Mouse (Mus musculus) neural tube, embryonic 12.5 days (tissue): Measurements from ENCODE around the gene Gm20388. TPM values are rescaled to one million over a fixed set of nuclear protein-coding genes. Genes with fewer than 3 reads are reported as not detected.

Experiments
- ATAC-seq: fragments of 200-750 bp; cut with Nextera tagmentation; 2 replicates; pipeline ENCODE4 v1.8.0; 2017; ENCODE audit warnings: low read depth, mild to moderate bottlenecking, moderate TSS enrichment, moderate library complexity; ENCODE audit not compliant: low FRiP score
- H3K27ac ChIP-seq: fragments of 300-500 bp; sonication (generic); 2 replicates; pipeline ENCODE4 v1.5.1; 2016
- H3K27me3 ChIP-seq: fragments of 300-500 bp; sonication (generic); replicated peaks from 2 replicates; pipeline ENCODE4 v1.6.1; 2016; ENCODE audit warnings: mild to moderate bottlenecking
- H3K36me3 ChIP-seq: fragments of 300-500 bp; sonication (generic); 2 replicates; pipeline ENCODE4 v1.6.1; 2016; ENCODE audit warnings: mild to moderate bottlenecking
- H3K4me1 ChIP-seq: fragments of 300-500 bp; sonication (generic); 2 replicates; pipeline ENCODE4 v1.6.1; 2016
- H3K4me2 ChIP-seq: fragments of 300-500 bp; sonication (generic); replicated peaks from 2 replicates; pipeline ENCODE4 v1.6.1; 2016; ENCODE audit warnings: mild to moderate bottlenecking
- H3K4me3 ChIP-seq: fragments of 300-500 bp; sonication (generic); 2 replicates; pipeline ENCODE4 v1.5.1; 2016
- H3K9ac ChIP-seq: fragments of 300-500 bp; sonication (generic); 2 replicates; pipeline ENCODE4 v1.6.1; 2016; ENCODE audit warnings: mild to moderate bottlenecking
- H3K9me3 ChIP-seq: fragments of 300-500 bp; sonication (generic); 2 replicates; pipeline ENCODE4 v1.6.1; 2016; ENCODE audit warnings: mild to moderate bottlenecking
- WGBS: fragments of 180-500 bp; shearing (Covaris S2); methylation state at CpG from one replicate; pipeline ENCODE4 v1.1.7; 2016; 5-methylcytosine and 5-hydroxymethylcytosine counted together
- polyA plus RNA-seq: library from polyadenylated mRNA; unstranded; fragments of >200 nt; fragmentation: Nextera tagmentation; extraction: Ambion mirVana; gene quantifications from 2 replicates; pipeline ENCODE4 v1.2.1, GENCODE M21; 2016

Gene Gm20388
- polyA plus RNA-seq, 1 experiment from 2014 or later = not detected

GRCm38 (mm10) chr8:123899366-123899765 is 3988.7 kb downstream of the Gm20388 start:
- Histone ChIP-seq H3K9me3 (no peaks in the 10 kb centered on the region), H3K9ac (no peak overlapping the region), H3K4me2 (no peak overlapping the region), H3K36me3 (peaks cover 46% of the 10 kb centered on the region), H3K27me3 (peaks cover 24% of the 10 kb centered on the region), H3K4me3 (no peak overlapping the region), H3K27ac (no peak overlapping the region), H3K4me1 (no peaks in the 10 kb centered on the region)
- ATAC-seq = no peak
- 89% methylated on average over 7 of the region's 7 CpGs for WGBS

- H3K4me2 ChIP-seq = no peak overlapping the region
- no peak overlapping the region for H3K27ac ChIP-seq
- H3K27me3 ChIP-seq = no peaks in the 10 kb centered on the region
- no peak for ATAC-seq
- H3K4me3 ChIP-seq = no peak overlapping the region
- H3K4me1 ChIP-seq = no peaks in the 10 kb centered on the region
- no peak overlapping the region for H3K9ac ChIP-seq
- H3K9me3 ChIP-seq = no peaks in the 10 kb centered on the region
- peaks cover 70% of the 10 kb centered on the region for H3K36me3 ChIP-seq
- 89% methylated on average over 7 of the region's 7 CpGs for WGBS
These were observed 3992.0 kb downstream of the Gm20388 start for GRCm38 (mm10) chr8:123902653-123903052.

- Histone ChIP-seq H3K27ac (no peak overlapping the region), H3K9ac (no peak overlapping the region), H3K4me2 (no peak overlapping the region), H3K4me1 (no peaks in the 10 kb centered on the region), H3K9me3 (no peaks in the 10 kb centered on the region), H3K4me3 (no peak overlapping the region), H3K27me3 (no peaks in the 10 kb centered on the region), H3K36me3 (peaks cover 79% of the 10 kb centered on the region)
- WGBS = 89% methylated on average over 6 of the region's 6 CpGs
- no peak for ATAC-seq
These were observed 3997.0 kb downstream of the Gm20388 start for GRCm38 (mm10) chr8:123907604-123908003.

GRCm38 (mm10) chr8:123912265-123912664 is 4001.6 kb downstream of the Gm20388 start:
- Histone ChIP-seq H3K4me2 (no peak overlapping the region), H3K9ac (no peak overlapping the region), H3K4me3 (no peak overlapping the region), H3K36me3 (peaks cover 81% of the 10 kb centered on the region), H3K27ac (no peak overlapping the region), H3K9me3 (no peaks in the 10 kb centered on the region), H3K4me1 (no peaks in the 10 kb centered on the region), H3K27me3 (no peaks in the 10 kb centered on the region)
- 94% methylated on average over 4 of the region's 4 CpGs for WGBS
- no peak for ATAC-seq

GRCm38 (mm10) chr8:123914635-123915034 is 4004.0 kb downstream of the Gm20388 start:
- H3K9me3 ChIP-seq = no peaks in the 10 kb centered on the region
- no peaks in the 10 kb centered on the region for H3K4me1 ChIP-seq
- no peak for ATAC-seq
- H3K4me3 ChIP-seq = no peak overlapping the region
- peaks cover 89% of the 10 kb centered on the region for H3K36me3 ChIP-seq
- no peak overlapping the region for H3K9ac ChIP-seq
- no peaks in the 10 kb centered on the region for H3K27me3 ChIP-seq
- H3K4me2 ChIP-seq = no peak overlapping the region
- H3K27ac ChIP-seq = no peak overlapping the region
- WGBS = 95% methylated on average over 3 of the region's 3 CpGs

- Histone ChIP-seq H3K27me3 (no peaks in the 10 kb centered on the region), H3K9me3 (no peaks in the 10 kb centered on the region), H3K4me2 (no peak overlapping the region), H3K9ac (no peak overlapping the region), H3K4me3 (no peak overlapping the region), H3K36me3 (peaks cover 84% of the 10 kb centered on the region), H3K4me1 (no peaks in the 10 kb centered on the region), H3K27ac (no peak overlapping the region)
- 20% methylated on average over 2 of the region's 2 CpGs for WGBS
- ATAC-seq = 0 out of 2 replicates have a peak, but pooled peaks have one; percentile 21
These were observed 4014.1 kb downstream of the Gm20388 start for GRCm38 (mm10) chr8:123924719-123925118.

GRCm38 (mm10) chr8:123925671-123926070 is 4015.0 kb downstream of the Gm20388 start:
- no peak overlapping the region for H3K4me2 ChIP-seq
- H3K4me3 ChIP-seq = no peak overlapping the region
- no peak overlapping the region for H3K27ac ChIP-seq
- ATAC-seq = no peak
- peaks cover 84% of the 10 kb centered on the region for H3K36me3 ChIP-seq
- no peaks in the 10 kb centered on the region for H3K27me3 ChIP-seq
- no peak overlapping the region for H3K9ac ChIP-seq
- no peaks in the 10 kb centered on the region for H3K4me1 ChIP-seq
- 96% methylated on average over 3 of the region's 3 CpGs for WGBS
- H3K9me3 ChIP-seq = no peaks in the 10 kb centered on the region

- H3K4me2 ChIP-seq = no peak overlapping the region
- H3K27ac ChIP-seq = no peak overlapping the region
- 97% methylated on average over 7 of the region's 7 CpGs for WGBS
- no peaks in the 10 kb centered on the region for H3K4me1 ChIP-seq
- no peaks in the 10 kb centered on the region for H3K27me3 ChIP-seq
- no peak overlapping the region for H3K4me3 ChIP-seq
- H3K9ac ChIP-seq = no peak overlapping the region
- ATAC-seq = no peak
- peaks cover 72% of the 10 kb centered on the region for H3K36me3 ChIP-seq
- no peaks in the 10 kb centered on the region for H3K9me3 ChIP-seq
These were observed 4018.4 kb downstream of the Gm20388 start for GRCm38 (mm10) chr8:123929026-123929425.

GRCm38 (mm10) chr8:123948942-123949685 is 4038.5 kb downstream of the Gm20388 start, which contains the start of gene Nup133:
Gene Nup133, minus strand, starts transcription at chr8:123949265.
- Histone ChIP-seq H3K4me1 (peaks cover 12% of the 10 kb centered on the region), H3K9me3 (no peaks in the 10 kb centered on the region), H3K36me3 (peaks cover 22% of the 10 kb centered on the region), H3K4me2 (peak within 1 kb of the TSS; percentile 98), H3K27me3 (no peaks in the 10 kb centered on the region), H3K4me3 (peak within 1 kb of the TSS; percentile 98), H3K9ac (peak within 1 kb of the TSS; percentile 78), H3K27ac (0 out of 2 replicates have a peak within 1 kb of the TSS, but pooled peaks have one; percentile 8)
- WGBS = under 1% methylated on average over 77 of the region's 77 CpGs
- peak; percentile 89 for ATAC-seq

GRCm38 (mm10) chr8:123949686-123949986 is 4039.0 kb downstream of the Gm20388 start:
- Histone ChIP-seq H3K4me2 (peak overlapping the region; percentile 98), H3K9me3 (no peaks in the 10 kb centered on the region), H3K27me3 (no peaks in the 10 kb centered on the region), H3K36me3 (peaks cover 25% of the 10 kb centered on the region), H3K27ac (0 out of 2 replicates have a peak overlapping the region, but pooled peaks have one; percentile 8), H3K9ac (peak overlapping the region; percentile 78), H3K4me3 (peak overlapping the region; percentile 98), H3K4me1 (peaks cover 12% of the 10 kb centered on the region)
- peak; percentile 64 for ATAC-seq
- 6% methylated on average over 10 of the region's 10 CpGs for whole genome bisulfite sequencing

- H3K27ac ChIP-seq = no peak overlapping the region
- peak overlapping the region; percentile 98 for H3K4me2 ChIP-seq
- H3K27me3 ChIP-seq = no peaks in the 10 kb centered on the region
- H3K36me3 ChIP-seq = peaks cover 23% of the 10 kb centered on the region
- ATAC-seq = no peak
- H3K9ac ChIP-seq = peak overlapping the region; percentile 78
- WGBS = 34% methylated on average over 10 of the region's 10 CpGs
- H3K4me1 ChIP-seq = peaks cover 12% of the 10 kb centered on the region
- peak overlapping the region; percentile 98 for H3K4me3 ChIP-seq
- no peaks in the 10 kb centered on the region for H3K9me3 ChIP-seq
These were observed 4039.6 kb downstream of the Gm20388 start for GRCm38 (mm10) chr8:123950077-123950802.

- Histone ChIP-seq H3K9ac (no peak overlapping the region), H3K4me2 (no peak overlapping the region), H3K27ac (no peak overlapping the region), H3K36me3 (peaks cover 30% of the 10 kb centered on the region), H3K9me3 (no peaks in the 10 kb centered on the region), H3K4me1 (peaks cover 6% of the 10 kb centered on the region), H3K4me3 (no peak overlapping the region), H3K27me3 (no peaks in the 10 kb centered on the region)
- no peak for ATAC-seq
- WGBS = 88% methylated on average over 8 of the region's 8 CpGs
These were observed 4043.0 kb downstream of the Gm20388 start for GRCm38 (mm10) chr8:123953686-123954085.
